Mouse (Mus musculus) forebrain, embryonic 16.5 days (tissue): ENCODE data around the gene Rpl35a. TPM values are rescaled to one million over a fixed set of nuclear protein-coding genes. Genes with fewer than 3 reads are reported as not detected.
"Not testable (repeated sequence)": the region's sequence is repeated elsewhere in the genome, so short reads cannot be mapped to it uniquely, and the experiment has no call there.

Source experiments
- ATAC-seq: fragments of 200-750 bp; cut with Nextera tagmentation; 2 replicates; pipeline ENCODE4 v1.8.0; 2017; ENCODE audit warnings: mild to moderate bottlenecking, moderate library complexity
- H3K27ac ChIP-seq: fragments of 300-500 bp; sonication (generic); 2 replicates; pipeline ENCODE4 v1.5.1; 2014; ENCODE audit warnings: low read length, control low read depth
- H3K27me3 ChIP-seq: fragments of 300-500 bp; sonication (generic); replicated peaks from 2 replicates; pipeline ENCODE4 v1.6.1; 2014; ENCODE audit warnings: low read length; ENCODE audit not compliant: control insufficient read depth, insufficient read depth
- H3K36me3 ChIP-seq: fragments of 300-500 bp; sonication (generic); 2 replicates; pipeline ENCODE4 v1.6.1; 2014; ENCODE audit not compliant: control insufficient read depth, insufficient read depth
- H3K4me1 ChIP-seq: fragments of 300-500 bp; sonication (generic); replicated peaks from 2 replicates; pipeline ENCODE4 v1.6.1; 2014; ENCODE audit warnings: low read length; ENCODE audit not compliant: control insufficient read depth, insufficient read depth
- H3K4me2 ChIP-seq: fragments of 300-500 bp; sonication (generic); 2 replicates; pipeline ENCODE4 v1.6.1; 2014; ENCODE audit warnings: mild to moderate bottlenecking, low read length, control low read depth
- H3K4me3 ChIP-seq: fragments of 300-500 bp; sonication (generic); replicated peaks from 2 replicates; pipeline ENCODE4 v1.5.1; 2014; ENCODE audit warnings: mild to moderate bottlenecking, low read length, control low read depth
- H3K9ac ChIP-seq: fragments of 300-500 bp; sonication (generic); replicated peaks from 2 replicates; pipeline ENCODE4 v1.6.1; 2014; ENCODE audit warnings: low read depth, low read length, control low read depth
- H3K9me3 ChIP-seq: fragments of 300-500 bp; sonication (generic); 2 replicates; pipeline ENCODE4 v1.6.1; 2016; ENCODE audit warnings: low read length; ENCODE audit not compliant: control insufficient read depth
- WGBS: fragments of 180-500 bp; shearing (Covaris S2); extraction: QIAGEN DNeasy Blood & Tissue Kit; methylation state at CpG from one replicate; pipeline ENCODE4 v1.1.7; 2014; 5-methylcytosine and 5-hydroxymethylcytosine counted together
- polyA plus RNA-seq: library from polyadenylated mRNA; unstranded; fragments of >200 nt; fragmentation: Nextera tagmentation; extraction: Ambion mirVana; gene quantifications from 2 replicates; pipeline ENCODE4 v1.2.1, GENCODE M21; 2015

Gene Rpl35a
- polyA plus RNA-seq, 1 experiment from 2014 or later = 455 TPM

DNA sequence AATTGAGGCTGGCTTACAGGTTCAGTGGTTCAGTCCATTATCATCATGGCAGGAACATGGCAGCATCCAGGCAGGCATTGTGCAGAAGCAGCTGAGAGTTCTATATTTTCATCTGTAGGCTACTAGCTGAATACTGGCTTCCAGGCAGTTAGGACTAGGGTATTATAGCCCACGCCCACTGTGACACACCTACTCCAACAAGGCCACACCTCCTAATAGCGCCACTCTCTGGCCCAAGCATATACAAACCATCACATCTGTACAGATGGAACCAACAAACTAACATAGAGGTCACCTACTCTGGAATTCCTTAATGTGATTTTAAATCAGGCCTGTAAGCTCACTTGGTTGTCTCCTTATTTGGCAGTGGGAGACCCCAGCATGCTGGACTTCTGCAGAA is 7.6 kb upstream of the Rpl35a start:
- WGBS = 89% methylated on average over 2 of the region's 2 CpGs
- Histone ChIP-seq H3K27ac (no peak overlapping the region), H3K4me2 (no peak overlapping the region), H3K36me3 (no peaks in the 10 kb centered on the region), H3K4me3 (no peak overlapping the region), H3K4me1 (no peaks in the 10 kb centered on the region), H3K9me3 (no peaks in the 10 kb centered on the region), H3K9ac (no peak overlapping the region), H3K27me3 (no peaks in the 10 kb centered on the region)
- no peak for ATAC-seq

DNA sequence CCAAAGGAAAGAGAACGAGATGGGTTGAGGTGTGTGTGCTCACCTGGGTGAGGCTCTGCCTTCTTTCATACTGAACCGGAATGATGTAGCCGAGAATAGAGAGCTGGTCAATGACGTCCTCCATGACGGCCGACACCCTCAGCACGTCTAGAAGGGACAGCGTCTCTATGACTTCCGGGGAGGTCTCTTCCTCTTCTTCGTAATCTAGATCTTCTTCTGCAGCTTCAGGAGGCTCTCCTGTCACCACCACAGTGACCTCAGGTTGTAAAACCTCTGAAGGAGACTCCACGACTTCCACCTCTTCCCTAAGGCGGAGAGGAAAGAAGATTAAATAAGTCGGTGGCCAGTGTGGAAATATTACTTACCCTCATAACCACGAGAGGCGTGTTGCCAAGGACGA is 6.4 kb upstream of the Rpl35a start:
- no peak overlapping the region for H3K9ac ChIP-seq
- H3K9me3 ChIP-seq = no peaks in the 10 kb centered on the region
- no peaks in the 10 kb centered on the region for H3K4me1 ChIP-seq
- ATAC-seq = no peak
- 93% methylated on average over 16 of the region's 16 CpGs for WGBS
- no peaks in the 10 kb centered on the region for H3K36me3 ChIP-seq
- H3K4me3 ChIP-seq = no peak overlapping the region
- no peak overlapping the region for H3K4me2 ChIP-seq
- no peak overlapping the region for H3K27ac ChIP-seq
- H3K27me3 ChIP-seq = no peaks in the 10 kb centered on the region

DNA sequence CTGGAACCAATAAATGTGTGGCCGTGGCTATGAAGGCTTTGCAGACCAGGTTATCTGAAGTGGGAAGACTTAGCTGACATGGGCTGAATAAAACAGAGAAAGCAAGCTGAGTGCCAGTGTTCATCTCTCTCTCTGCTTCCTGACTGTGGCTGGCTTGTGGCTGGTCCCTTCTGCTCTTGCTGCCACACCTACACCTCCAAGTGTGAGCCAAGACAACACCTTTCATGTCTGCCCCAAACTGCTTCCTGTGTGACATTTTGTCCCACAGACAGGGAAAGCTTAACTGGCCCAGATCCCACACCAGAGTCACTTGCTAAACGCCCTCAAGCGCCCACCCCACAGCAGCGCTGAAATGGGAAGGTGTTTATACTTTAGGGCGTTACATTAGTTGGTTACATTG is 3.1 kb upstream of the Rpl35a start:
- peaks cover 13% of the 10 kb centered on the region for H3K4me1 ChIP-seq
- no peak for ATAC-seq
- WGBS = 77% methylated on average over 5 of the region's 5 CpGs

DNA sequence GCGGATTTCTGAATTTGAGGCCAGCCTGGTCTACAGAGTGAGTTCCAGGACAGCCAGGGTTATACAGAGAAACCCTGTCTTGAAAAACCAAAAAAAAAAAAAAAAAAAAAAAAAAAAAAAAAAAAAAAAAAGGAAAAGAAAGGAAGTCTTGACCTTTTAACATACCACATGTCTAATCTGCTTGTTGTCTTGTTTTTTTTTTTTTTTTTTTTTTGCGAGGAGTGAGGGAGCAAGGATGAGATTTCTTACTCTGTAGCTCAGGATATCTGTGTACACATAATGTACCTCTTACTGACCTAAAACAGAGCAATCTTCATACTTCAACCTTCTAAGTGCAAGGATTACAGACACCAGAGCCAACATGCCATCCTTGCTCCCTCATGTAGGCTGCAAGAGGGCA is 1.3 kb upstream of the Rpl35a start:
- not testable (repeated sequence) for H3K4me3 ChIP-seq, H3K4me2 ChIP-seq, H3K9me3 ChIP-seq, H3K9ac ChIP-seq, H3K27ac ChIP-seq, H3K27me3 ChIP-seq, ATAC-seq
- peaks cover 17% of the 10 kb centered on the region for H3K36me3 ChIP-seq
- H3K4me1 ChIP-seq = peaks cover 19% of the 10 kb centered on the region
- 94% methylated on average over 2 of the region's 2 CpGs for WGBS

More for the DNA sequence above, 3.1 kb upstream of the Rpl35a start:
- no peak overlapping the region for H3K9ac ChIP-seq
- no peaks in the 10 kb centered on the region for H3K9me3 ChIP-seq
- H3K4me2 ChIP-seq = no peak overlapping the region
- H3K4me3 ChIP-seq = no peak overlapping the region
- no peaks in the 10 kb centered on the region for H3K27me3 ChIP-seq
- peaks cover 1% of the 10 kb centered on the region; the same call in 1 of the 2 replicates for H3K36me3 ChIP-seq
- no peak overlapping the region for H3K27ac ChIP-seq

DNA sequence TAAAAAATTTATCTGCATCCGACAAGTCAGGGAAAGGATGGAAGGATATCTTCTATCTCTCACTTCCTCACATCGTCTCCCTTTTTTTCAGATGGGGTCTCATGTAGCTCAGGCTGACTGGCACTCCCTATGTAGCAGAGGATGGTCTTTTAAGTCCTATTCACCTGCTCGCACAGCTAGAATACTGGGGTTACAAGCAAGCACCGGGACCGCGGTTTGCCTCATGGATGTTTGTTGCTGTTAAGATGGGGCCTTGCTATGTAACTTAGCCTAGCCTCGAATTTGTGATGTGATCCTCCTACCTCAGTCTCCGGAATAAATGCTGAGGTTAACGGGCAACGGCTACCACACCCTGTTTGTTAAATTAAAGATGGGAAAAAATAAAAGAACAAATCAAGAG is 598 bp upstream of the Rpl35a start:
- Histone ChIP-seq H3K27ac (no peak overlapping the region), H3K4me3 (peak overlapping the region; percentile 92), H3K9me3 (no peaks in the 10 kb centered on the region), H3K36me3 (peaks cover 23% of the 10 kb centered on the region), H3K4me1 (peaks cover 19% of the 10 kb centered on the region), H3K27me3 (no peaks in the 10 kb centered on the region), H3K4me2 (peak overlapping the region; percentile 79), H3K9ac (peak overlapping the region; percentile 38; the same call in 1 of the 2 replicates)
- WGBS = 19% methylated on average over 10 of the region's 10 CpGs
- peak; percentile 41 for ATAC-seq

DNA sequence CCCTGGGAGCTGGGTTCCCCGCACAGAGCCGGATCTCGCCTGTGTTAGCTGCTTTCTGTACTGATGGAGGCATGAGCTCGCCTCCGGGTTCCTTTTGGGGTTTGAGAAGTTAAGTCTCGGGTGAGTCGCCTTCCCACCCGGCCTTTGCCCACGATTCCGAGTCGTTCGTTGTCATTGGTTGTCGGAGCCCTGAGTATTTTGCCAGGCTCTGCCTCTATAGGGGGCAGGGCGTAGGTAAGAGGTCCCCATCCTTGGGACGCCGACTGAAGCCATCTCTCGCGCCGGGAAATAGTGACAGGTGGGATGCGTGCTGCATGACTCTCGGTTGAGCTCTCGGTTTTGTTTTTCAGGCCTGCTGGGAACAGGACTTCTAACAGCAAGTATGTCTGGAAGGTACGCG is 533 bp downstream of the Rpl35a start:
- Histone ChIP-seq H3K36me3 (peaks cover 25% of the 10 kb centered on the region), H3K4me2 (peak overlapping the region; percentile 76), H3K27me3 (no peaks in the 10 kb centered on the region), H3K4me1 (peaks cover 21% of the 10 kb centered on the region), H3K4me3 (peak overlapping the region; percentile 92), H3K9me3 (no peaks in the 10 kb centered on the region), H3K9ac (peak overlapping the region; percentile 88), H3K27ac (peak overlapping the region; percentile 77)
- 0% methylated on average over 24 of the region's 24 CpGs for WGBS
- ATAC-seq = peak; percentile 12; the same call in 1 of the 2 replicates

DNA sequence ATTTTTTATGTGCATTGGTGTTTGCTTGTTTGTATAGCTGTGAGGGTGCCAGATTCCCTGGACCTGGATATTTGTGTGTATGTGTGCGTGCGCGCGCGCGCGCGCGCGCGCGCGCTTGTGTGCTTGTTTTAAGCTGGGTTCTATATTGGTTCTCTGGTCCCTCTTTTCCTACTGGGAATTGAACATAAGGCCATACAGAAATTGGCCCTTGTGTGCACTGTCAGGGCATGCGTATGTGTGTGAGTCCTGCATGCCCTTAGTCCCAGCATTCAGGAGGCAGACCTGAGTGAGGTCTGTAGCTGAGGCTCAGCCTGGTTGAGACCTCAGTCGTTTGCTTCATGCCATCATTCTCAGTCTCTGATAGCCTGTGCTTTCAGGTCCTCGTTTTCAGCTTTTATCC is 1.8 kb downstream of the Rpl35a start:
- H3K4me1 ChIP-seq = peaks cover 27% of the 10 kb centered on the region
- H3K4me3 ChIP-seq = no peak overlapping the region
- H3K4me2 ChIP-seq = 0 out of 2 replicates have a peak overlapping the region, but pooled peaks have one; percentile 18
- H3K27ac ChIP-seq = no peak overlapping the region
- no peaks in the 10 kb centered on the region for H3K27me3 ChIP-seq
- no peak overlapping the region for H3K9ac ChIP-seq
- 91% methylated on average over 16 of the region's 16 CpGs for WGBS
- ATAC-seq = no peak
- H3K36me3 ChIP-seq = peaks cover 25% of the 10 kb centered on the region
- H3K9me3 ChIP-seq = no peaks in the 10 kb centered on the region

DNA sequence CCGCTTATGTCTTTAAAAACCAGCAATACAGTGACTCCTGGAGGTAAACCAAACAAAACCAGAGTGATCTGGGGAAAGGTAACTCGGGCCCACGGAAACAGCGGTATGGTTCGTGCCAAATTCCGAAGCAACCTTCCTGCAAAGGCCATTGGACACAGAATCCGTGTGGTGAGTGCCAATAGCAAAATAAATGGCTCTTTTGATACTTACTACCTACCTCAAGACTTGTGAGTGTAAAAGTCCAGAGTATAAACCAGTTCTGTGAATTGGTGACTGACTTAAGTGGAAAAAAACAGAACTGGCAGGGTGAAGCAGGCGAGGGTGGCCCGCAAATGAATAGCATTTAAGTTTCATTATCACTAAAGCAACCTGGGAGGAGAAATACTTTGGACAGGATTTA is 2.4 kb downstream of the Rpl35a start:
- H3K4me2 ChIP-seq, H3K9ac ChIP-seq, H3K27me3 ChIP-seq, ATAC-seq, H3K4me3 ChIP-seq, H3K9me3 ChIP-seq, H3K27ac ChIP-seq: not testable (repeated sequence)
- Histone ChIP-seq H3K4me1 (peaks cover 33% of the 10 kb centered on the region), H3K36me3 (peaks cover 25% of the 10 kb centered on the region)
- 87% methylated on average over 9 of the region's 9 CpGs for WGBS

DNA sequence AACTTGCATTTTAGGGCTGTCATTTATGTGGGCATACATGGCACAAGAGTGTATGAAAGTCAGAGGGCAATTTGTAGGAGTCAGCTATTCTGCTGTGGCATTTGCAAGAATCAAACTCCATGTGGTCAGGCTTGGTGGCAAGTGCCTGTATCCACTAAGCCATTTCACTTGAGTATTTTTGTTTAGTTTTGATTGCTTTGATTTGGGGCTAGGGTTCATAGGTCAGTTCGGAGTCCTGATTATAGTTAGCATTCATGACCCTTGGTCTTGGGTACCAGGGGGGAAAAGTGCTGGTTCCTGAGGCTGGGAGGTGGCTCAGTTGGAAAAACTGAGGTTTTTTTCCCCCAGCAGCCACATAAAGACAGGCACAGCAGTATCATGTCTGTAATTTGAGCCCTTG is 3.2 kb downstream of the Rpl35a start:
- ATAC-seq = no peak
- Histone ChIP-seq H3K9me3 (no peaks in the 10 kb centered on the region), H3K27ac (no peak overlapping the region), H3K27me3 (no peaks in the 10 kb centered on the region), H3K36me3 (peaks cover 25% of the 10 kb centered on the region), H3K4me1 (peaks cover 35% of the 10 kb centered on the region), H3K4me3 (no peak overlapping the region), H3K4me2 (no peak overlapping the region), H3K9ac (no peak overlapping the region)
- 100% methylated on average over 1 of the region's 1 CpGs for WGBS

DNA sequence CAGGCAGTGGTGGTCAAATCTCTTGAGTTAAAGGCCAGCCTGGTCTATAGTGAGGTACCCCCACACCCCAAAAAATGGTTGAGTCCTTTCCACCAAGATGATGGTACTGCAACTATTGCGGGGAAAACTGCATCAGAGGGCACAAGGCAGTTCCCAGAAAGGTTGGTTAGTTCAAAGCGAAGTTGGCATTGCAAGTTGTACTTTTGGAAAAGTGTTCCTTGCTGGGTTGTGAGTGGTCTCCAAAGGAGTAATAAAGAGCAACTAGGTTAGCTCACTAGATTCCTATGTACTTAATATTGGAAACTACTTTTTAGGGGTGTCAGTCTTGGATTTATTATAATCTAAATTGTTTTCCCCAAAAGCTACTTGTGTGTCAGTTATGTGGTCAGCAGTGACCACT is 4.7 kb downstream of the Rpl35a start:
- 85% methylated on average over 2 of the region's 2 CpGs for WGBS
- no peak overlapping the region for H3K4me2 ChIP-seq
- no peak overlapping the region for H3K9ac ChIP-seq
- ATAC-seq = no peak
- H3K9me3 ChIP-seq = no peaks in the 10 kb centered on the region
- H3K4me3 ChIP-seq = no peak overlapping the region
- peaks cover 25% of the 10 kb centered on the region for H3K36me3 ChIP-seq
- no peaks in the 10 kb centered on the region for H3K27me3 ChIP-seq
- no peak overlapping the region for H3K27ac ChIP-seq
- H3K4me1 ChIP-seq = peaks cover 31% of the 10 kb centered on the region
